Mouse (Mus musculus): ENCODE measurements around the gene Tlx1. TPM values are rescaled to one million over a fixed set of nuclear protein-coding genes. Genes with fewer than 3 reads are reported as not detected.
A peak's percentile ranks its signal among the peaks of the same experiment; 100 is the strongest.

Tlx1 gene
- polyA plus RNA-seq, 1 experiment, result not detected

DNA sequence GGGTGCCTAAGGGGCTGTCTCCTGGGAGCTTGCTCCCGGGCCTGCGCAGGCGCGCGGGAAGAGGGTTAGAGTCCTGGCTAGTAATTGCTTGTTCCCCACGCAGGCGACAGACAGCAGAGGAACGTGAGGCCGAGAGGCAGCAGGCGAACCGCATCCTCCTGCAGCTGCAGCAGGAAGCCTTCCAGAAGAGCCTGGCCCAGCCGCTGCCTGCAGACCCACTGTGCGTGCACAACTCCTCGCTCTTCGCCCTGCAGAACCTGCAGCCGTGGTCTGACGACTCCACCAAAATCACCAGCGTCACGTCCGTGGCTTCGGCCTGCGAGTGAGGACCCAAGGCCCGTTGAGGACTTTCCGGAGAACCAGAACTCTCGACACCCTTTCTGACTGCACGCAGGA lies 5.3 kb downstream of the Tlx1 start:
- 8% methylated on average over 26 of the region's 26 CpGs for WGBS
- no peak for DNase-seq (ENCODE audit: low read depth, low spot score)

DNA sequence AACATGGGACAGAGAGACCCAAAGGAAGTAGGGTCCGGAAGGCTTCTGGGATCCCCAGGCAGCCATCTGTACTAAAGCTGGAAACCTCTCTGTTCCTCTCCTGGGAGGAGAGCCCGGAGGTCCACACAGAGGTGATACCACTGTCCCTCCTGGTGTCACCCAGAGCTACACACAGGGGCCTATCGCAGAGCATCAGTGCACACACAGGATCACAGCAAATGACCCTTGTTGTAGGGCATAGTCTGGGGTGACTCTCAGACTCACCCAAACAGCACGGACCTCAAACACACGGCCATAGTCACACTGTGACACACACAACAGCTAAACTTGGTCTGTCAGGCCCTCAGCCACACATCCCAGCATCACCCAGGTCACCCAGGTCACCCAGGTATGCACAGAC lies 5.9 kb downstream of the Tlx1 start:
- 6% methylated on average over 5 of the region's 5 CpGs for WGBS

GRCm38 (mm10) chr19:45158201-45158600 lies 7.7 kb downstream of the Tlx1 start:
- 3% methylated on average over 4 of the region's 4 CpGs for WGBS
- DNase-seq (ENCODE audit: low read depth, low spot score), result no peak

More for the DNA sequence above, 5.9 kb downstream of the Tlx1 start:
- no peak for DNase-seq (ENCODE audit: low read depth, low spot score)

DNA sequence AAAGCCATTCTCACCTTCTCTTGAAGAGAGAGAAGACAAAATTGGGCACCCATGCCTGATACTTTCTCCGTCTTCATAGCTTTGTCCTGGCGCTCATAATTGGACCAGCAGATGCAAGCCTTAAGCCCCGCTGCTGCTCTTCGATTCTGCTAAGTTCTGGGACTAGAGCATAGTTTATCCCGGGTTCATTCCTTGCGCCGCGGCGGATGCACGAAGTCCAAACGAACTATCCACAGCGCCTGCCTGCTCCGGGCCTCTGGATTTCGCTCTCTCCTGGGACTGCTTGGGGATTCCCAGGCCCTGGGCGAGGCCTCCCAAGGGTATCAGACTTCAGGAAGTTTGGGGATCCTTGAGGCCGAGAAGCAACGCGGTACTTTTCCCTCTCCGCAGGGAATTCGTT lies 8.4 kb downstream of the Tlx1 start:
- WGBS, result 5% methylated on average over 20 of the region's 20 CpGs

GRCm38 (mm10) chr19:45159491-45159890 lies 9.0 kb downstream of the Tlx1 start:
- no peak for DNase-seq (ENCODE audit: low read depth, low spot score)
- 9% methylated on average over 5 of the region's 5 CpGs for WGBS

More for the DNA sequence above, 8.4 kb downstream of the Tlx1 start:
- no peak for DNase-seq (ENCODE audit: low read depth, low spot score)

DNA sequence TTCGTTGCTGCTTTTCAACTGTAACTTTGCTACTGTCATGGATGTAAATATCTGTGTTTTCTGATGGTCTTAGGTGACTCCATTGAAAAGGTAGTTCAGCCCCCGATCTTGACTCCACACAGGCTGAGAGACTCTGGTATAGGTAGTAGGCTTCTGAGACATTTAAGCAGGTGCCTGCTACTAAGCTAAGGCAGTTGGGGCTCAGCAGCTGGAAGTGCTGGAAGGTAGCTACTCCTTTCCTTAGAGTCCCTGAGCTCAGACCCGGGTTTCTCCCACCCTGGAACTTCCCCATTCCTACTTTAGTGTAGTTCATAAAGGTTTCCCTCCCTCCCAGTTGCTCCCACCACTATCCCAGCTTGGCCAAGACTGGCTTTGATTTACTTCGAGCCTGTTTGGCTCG lies 9.5 kb downstream of the Tlx1 start:
- DNase-seq (ENCODE audit: low read depth, low spot score), result no peak

GRCm38 (mm10) chr19:45160523-45160922 lies 10.0 kb downstream of the Tlx1 start:
- DNase-seq (ENCODE audit: low read depth, low spot score), result no peak
- under 1% methylated on average over 5 of the region's 5 CpGs for WGBS

More for the DNA sequence above, 9.5 kb downstream of the Tlx1 start:
- 6% methylated on average over 5 of the region's 5 CpGs for WGBS

DNA sequence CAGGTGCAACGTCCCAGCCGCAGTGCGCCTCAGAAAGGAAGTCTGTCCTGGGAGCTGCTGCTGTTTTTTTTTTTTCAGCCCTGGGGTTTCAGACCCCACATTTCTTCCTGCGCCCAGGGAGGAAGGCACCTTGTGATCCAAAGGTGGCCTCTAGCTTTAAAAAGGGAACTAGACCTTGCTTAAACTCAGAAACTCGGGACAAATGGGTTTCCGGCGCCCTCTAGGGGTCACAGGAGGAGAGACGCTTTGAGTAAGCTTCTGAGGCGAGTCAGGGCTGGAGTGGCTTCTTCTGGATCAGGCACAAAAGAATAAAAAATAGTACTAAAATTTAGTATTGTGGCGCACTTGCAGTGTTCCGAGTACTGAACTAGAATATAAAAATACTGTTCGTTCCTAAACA lies 10.6 kb downstream of the Tlx1 start:
- DNase-seq (ENCODE audit: low read depth, low spot score), result peak; percentile 45
- WGBS, result 4% methylated on average over 12 of the region's 12 CpGs

DNA sequence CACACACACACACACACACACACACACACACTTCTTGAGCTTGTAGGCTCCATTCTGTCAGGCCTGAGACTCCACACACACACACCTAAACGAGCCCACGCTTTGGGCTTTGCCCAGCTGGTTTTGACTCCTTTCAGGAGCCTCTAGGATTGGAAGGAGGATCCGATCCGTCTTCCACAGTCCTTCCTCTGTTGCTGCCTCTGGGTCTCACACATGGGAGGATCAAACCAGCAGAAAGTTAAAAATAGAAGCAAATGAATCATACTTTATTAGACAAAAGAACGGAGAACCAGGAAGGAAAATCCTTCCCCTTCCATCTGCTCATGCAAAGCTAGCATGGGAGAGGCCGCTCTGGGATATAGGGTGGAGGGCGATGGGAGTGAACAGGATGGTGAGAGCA lies 11.7 kb downstream of the Tlx1 start:
- no peak for DNase-seq (ENCODE audit: low read depth, low spot score)
- 28% methylated on average over 7 of the region's 7 CpGs for WGBS

GRCm38 (mm10) chr19:45162871-45163270 lies 12.4 kb downstream of the Tlx1 start:
- 5% methylated on average over 12 of the region's 12 CpGs for WGBS
- no peak for DNase-seq (ENCODE audit: low read depth, low spot score)

- WGBS, result 61% methylated on average over 7 of the region's 7 CpGs
- DNase-seq (ENCODE audit: low read depth, low spot score), result no peak
Measured at GRCm38 (mm10) chr19:45170451-45170850, 20.0 kb downstream of the Tlx1 start.

- 60% methylated on average over 7 of the region's 7 CpGs for WGBS
- no peak for DNase-seq (ENCODE audit: low read depth, low spot score)
Measured at GRCm38 (mm10) chr19:45174803-45175202, 24.3 kb downstream of the Tlx1 start.

DNA sequence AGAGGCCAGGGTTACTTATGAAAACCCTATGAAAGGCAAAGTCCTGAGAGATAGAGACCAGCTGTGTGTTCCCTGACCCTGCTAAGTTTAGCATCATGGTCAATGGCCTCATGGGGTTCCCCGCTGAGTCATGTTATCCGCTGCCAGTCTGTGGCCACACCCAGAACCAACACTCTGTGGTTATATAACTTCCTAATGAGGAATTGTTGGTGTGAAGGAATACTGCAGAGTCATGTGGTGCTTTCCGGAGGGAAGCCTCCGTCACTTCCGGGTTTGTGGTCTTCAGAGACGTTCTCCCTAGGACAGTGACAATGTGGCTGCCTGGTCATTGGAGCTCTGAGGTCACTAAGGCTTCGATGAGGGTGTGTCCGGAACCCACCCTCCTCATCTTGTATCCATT lies 25.8 kb downstream of the Tlx1 start:
- WGBS, result 60% methylated on average over 8 of the region's 8 CpGs
- no peak for DNase-seq (ENCODE audit: low read depth, low spot score)

GRCm38 (mm10) chr19:45177004-45177737 lies 26.7 kb downstream of the Tlx1 start:
- no peak for DNase-seq (ENCODE audit: low read depth, low spot score)
- 17% methylated on average over 26 of the region's 26 CpGs for WGBS

GRCm38 (mm10) chr19:45179451-45179850 lies 29.0 kb downstream of the Tlx1 start:
- WGBS, result 81% methylated on average over 4 of the region's 4 CpGs

DNA sequence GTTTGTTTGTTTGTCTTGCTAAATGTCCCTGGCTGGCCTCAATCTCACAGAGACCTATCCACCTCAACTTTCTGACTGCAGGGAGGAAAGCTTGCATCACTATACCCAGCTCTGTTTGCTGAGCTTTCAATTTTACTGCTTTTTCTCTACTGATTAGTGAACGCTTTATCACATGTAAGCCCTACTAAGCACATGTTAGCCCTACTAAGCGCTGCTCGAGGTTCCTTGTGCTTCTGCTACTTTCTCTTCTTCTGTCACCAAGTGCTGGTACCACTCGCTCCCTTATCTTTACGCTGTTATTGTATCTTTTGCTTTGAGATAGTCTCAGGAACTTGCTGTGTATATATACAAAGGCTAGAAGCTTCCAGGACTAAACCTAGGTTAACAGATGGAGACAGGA lies 30.0 kb downstream of the Tlx1 start:
- DNase-seq (ENCODE audit: low read depth, low spot score), result no peak
- 85% methylated on average over 5 of the region's 5 CpGs for WGBS

More at GRCm38 (mm10) chr19:45179451-45179850, 29.0 kb downstream of the Tlx1 start:
- DNase-seq (ENCODE audit: low read depth, low spot score), result no peak

GRCm38 (mm10) chr19:45194651-45195050 lies 44.2 kb downstream of the Tlx1 start:
- 28% methylated on average over 4 of the region's 4 CpGs for WGBS
- DNase-seq (ENCODE audit: low read depth, low spot score), result no peak

- DNase-seq (ENCODE audit: low read depth, low spot score), result no peak
- 88% methylated on average over 8 of the region's 8 CpGs for WGBS
Measured at GRCm38 (mm10) chr19:45196967-45197366, 46.5 kb downstream of the Tlx1 start.

DNA sequence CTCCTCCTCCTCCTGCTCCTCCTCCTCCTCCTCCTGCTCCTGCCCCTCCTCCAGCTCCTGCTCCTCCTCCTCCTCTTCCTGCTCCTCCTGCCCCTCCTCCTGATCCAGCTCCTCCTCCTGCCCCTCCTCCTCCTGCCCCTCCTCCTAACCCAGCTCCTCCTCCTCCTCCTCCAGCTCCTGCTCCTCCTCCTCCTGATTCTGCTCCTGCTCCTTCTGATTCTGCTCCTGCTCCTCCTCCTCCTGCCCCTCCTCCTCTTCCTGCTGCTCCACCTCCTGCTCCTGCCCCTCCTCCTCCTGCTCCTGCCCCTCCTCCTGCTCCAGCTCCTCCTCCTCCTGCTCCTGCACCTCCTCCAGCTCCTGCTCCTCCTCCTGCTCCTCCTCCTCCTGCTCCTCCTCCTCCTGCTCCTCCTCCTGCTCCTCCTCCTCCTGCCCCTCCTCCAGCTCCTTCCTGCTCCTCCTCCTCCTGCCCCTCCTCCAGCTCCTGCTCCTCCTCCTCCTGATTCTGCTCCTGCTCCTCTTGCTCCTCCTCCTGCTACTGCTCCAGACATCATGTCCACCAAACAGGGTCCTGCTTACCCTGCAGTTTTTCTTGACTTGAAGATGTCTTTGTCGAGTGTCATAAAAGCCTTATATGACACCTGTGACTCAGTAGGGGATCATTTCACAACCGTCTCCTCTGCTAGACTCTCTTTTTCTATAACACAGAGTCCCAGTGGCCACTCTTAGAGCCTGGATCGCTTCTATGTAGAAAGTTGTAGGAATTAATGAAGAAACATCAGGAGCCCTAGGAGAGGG lies 55.0 kb downstream of the Tlx1 start:
- 47% methylated on average over 3 of the region's 3 CpGs for WGBS
- no peak for DNase-seq (ENCODE audit: low read depth, low spot score)

All from large intestine, adult 2 months (tissue).